Mouse (Mus musculus) C2C12 (cell line): ENCODE results near the gene Mtmr12. TPM values are rescaled to one million over a fixed set of nuclear protein-coding genes. Genes with fewer than 3 reads are reported as not detected.

Source experiments
- H3K27me3 ChIP-seq: one replicate; pipeline ENCODE4 v1.6.1; 2011; ENCODE audit not compliant: control insufficient read depth, insufficient read depth, insufficient read length
- H3K36me3 ChIP-seq: one replicate; pipeline ENCODE4 v1.6.1; 2011; ENCODE audit not compliant: control insufficient read depth, insufficient read depth
- H3K4me3 ChIP-seq: one replicate; pipeline ENCODE4 v1.5.1; 2011; ENCODE audit warnings: mild to moderate bottlenecking, control low read depth; ENCODE audit not compliant: poor library complexity, insufficient read depth, severe bottlenecking
- H3K79me2 ChIP-seq: one replicate; pipeline ENCODE4 v1.6.1; 2011; ENCODE audit not compliant: control insufficient read depth, insufficient read depth
- H3K79me3 ChIP-seq: one replicate; pipeline ENCODE4 v1.6.1; 2011; ENCODE audit warnings: low read depth, control low read depth
- H3ac ChIP-seq: one replicate; pipeline ENCODE3; 2011; ENCODE audit warnings: low read depth; ENCODE audit not compliant: control insufficient read depth, insufficient read length
- CEBPB ChIP-seq: IDR thresholded peaks from one replicate; pipeline ENCODE4 v1.6.1; 2011; ENCODE audit warnings: low read depth, mild to moderate bottlenecking, control low read depth, moderate library complexity
- CTCF ChIP-seq: IDR thresholded peaks from one replicate; pipeline ENCODE4 v1.5.1; 2011; ENCODE audit not compliant: control insufficient read depth, insufficient read depth, insufficient read length
- FOSL1 ChIP-seq: IDR thresholded peaks from one replicate; pipeline ENCODE4 v1.8.0; 2011; ENCODE audit warnings: mild to moderate bottlenecking, low read length; ENCODE audit not compliant: poor library complexity, insufficient read depth, severe bottlenecking
- MAX ChIP-seq: IDR thresholded peaks from one replicate; pipeline ENCODE4 v1.6.1; 2011; ENCODE audit warnings: mild to moderate bottlenecking, control low read depth
- MYOD1 ChIP-seq: IDR thresholded peaks from one replicate; pipeline ENCODE4 v1.6.1; 2011; ENCODE audit warnings: low read depth; ENCODE audit not compliant: control insufficient read depth, insufficient read length
- MYOG ChIP-seq: IDR thresholded peaks from one replicate; pipeline ENCODE4 v1.6.1; 2011; ENCODE audit not compliant: control insufficient read depth, insufficient read length; ENCODE audit errors: extremely low read depth
- USF1 ChIP-seq: IDR thresholded peaks from one replicate; pipeline ENCODE4 v1.6.1; 2011; ENCODE audit warnings: low read depth, mild to moderate bottlenecking, control low read depth, moderate library complexity
- polyA plus RNA-seq: library from polyadenylated mRNA; unstranded; fragments of >200 nt; fragmentation: generic; extraction: Trizol; gene quantifications from one replicate; pipeline ENCODE4 v1.2.1, GENCODE M21; 2012; ENCODE audit warnings: missing spikeins

Mtmr12 gene
- polyA plus RNA-seq, 1 experiment: 7.9 TPM

DNA sequence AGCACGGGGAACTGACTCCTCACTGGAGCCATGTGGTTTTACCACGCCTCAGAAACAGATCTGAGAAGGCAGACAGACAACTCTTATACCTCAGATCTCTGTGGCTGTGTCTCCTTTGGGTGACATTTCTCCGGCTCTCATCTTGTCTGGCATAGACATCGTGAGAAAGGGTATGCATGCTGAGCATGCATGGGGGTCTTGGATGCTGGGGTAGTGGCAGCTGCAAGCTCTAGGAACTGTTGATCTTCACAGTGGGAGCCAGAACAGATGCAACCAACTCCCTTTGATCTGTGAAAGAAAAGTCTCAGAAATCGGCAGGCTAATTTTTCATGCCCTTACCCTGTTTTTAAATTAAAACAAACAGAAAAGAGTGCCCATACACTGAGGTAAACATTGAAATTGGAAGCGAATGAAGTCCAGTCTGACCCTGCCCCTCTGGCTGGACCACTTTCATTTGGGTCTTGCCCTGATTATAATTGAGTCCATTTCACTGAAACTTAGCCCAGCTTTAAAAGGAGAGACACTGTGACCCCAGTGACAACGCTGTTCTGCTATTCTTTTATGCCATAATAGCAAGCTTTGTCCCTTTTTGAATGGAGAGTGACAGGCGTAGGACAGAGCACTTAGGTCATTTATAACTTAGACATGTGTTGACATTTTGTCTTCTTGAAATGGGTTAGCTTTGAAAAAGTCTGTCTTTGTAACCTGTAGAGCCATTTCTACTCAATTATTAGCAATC lies 17.9 kb downstream of the Mtmr12 start:
- no peaks in the 10 kb centered on the region for H3K36me3 ChIP-seq
- TF ChIP-seq MAX (no peak), CTCF (no peak), FOSL1 (no peak), MYOG (no peak), USF1 (no peak)
- no peaks in the 10 kb centered on the region for H3K27me3 ChIP-seq
- no peak overlapping the region for H3K4me3 ChIP-seq
- peaks cover 76% of the 10 kb centered on the region for H3K79me3 ChIP-seq
- H3ac ChIP-seq: no peak overlapping the region
- peaks cover 99% of the 10 kb centered on the region for H3K79me2 ChIP-seq

DNA sequence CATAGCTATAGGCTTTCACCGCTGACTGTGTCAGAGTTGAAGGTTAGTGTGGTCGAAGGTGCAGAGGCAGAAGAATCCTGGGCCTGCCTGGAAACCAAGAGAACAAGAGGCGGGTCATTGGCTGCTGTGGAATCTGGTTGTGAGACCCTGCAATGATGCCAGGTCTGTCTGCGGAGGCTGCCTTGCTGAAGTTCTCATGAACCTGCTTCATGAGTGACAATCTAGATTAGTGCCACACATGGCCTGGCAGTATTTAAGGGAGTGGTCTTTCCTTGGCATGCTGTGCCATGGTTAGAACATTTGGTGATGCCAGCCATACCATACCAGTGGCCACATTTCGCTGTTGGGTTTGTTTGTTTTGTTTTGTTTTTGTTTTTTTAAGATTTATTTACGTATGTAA lies 18.6 kb downstream of the Mtmr12 start:
- peaks cover 76% of the 10 kb centered on the region for H3K79me3 ChIP-seq
- H3ac ChIP-seq: no peak overlapping the region
- H3K4me3 ChIP-seq: no peak overlapping the region
- H3K36me3 ChIP-seq: no peaks in the 10 kb centered on the region
- H3K27me3 ChIP-seq: no peaks in the 10 kb centered on the region
- TF ChIP-seq MYOD1: no peak
- no peak for TF ChIP-seq USF1
- TF ChIP-seq FOSL1: no peak
- TF ChIP-seq MAX: no peak
- no peak for TF ChIP-seq CEBPB
- TF ChIP-seq CTCF: no peak
- no peak for TF ChIP-seq MYOG
- H3K79me2 ChIP-seq: peaks cover 99% of the 10 kb centered on the region

DNA sequence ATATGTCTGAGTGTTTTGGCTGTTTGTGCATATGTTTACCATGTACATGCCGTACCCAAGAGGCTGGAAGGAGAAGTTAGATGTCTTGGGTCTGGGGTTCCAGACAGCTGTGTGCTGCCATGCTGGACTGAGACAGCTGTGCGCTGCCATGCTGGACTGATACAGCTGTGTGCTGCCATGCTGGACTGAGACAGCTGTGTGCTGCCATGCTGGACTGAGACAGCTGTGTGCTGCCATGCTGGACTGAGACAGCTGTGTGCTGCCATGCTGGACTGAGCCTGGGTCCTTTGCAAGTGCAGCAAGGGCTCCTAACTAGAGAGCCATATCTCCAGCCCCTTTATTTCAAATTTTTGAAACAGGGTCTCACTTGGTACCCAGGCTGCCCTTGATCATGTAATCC lies 19.4 kb downstream of the Mtmr12 start:
- H3K36me3 ChIP-seq: no peaks in the 10 kb centered on the region
- H3K4me3 ChIP-seq: no peak overlapping the region
- peaks cover 99% of the 10 kb centered on the region for H3K79me2 ChIP-seq
- H3K79me3 ChIP-seq: peaks cover 75% of the 10 kb centered on the region
- no peak overlapping the region for H3ac ChIP-seq
- no peaks in the 10 kb centered on the region for H3K27me3 ChIP-seq
- peak; percentile 41 for TF ChIP-seq MYOD1
- no peak for TF ChIP-seq CEBPB
- no peak for TF ChIP-seq MYOG

DNA sequence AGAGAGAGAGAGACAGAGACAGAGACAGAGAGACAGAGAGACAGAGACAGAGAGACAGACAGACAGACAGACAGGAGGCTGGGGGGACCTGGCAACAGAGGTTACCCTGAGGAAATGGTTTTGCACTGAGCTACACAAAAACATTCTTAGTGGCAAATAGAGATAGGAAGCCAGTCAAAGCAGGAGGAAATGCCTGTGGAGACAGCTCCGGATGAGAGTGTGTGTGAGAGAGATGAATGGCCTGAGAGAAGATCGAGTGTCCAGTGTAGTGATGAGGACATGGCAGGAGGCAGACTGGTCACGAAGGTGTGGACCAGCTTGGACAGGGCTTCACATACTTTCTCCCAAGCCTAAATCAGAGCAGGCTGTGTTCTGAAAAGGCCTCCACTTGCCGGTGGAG lies 20.2 kb downstream of the Mtmr12 start:
- Histone ChIP-seq H3K79me2 (peaks cover 99% of the 10 kb centered on the region), H3ac (no peak overlapping the region), H3K36me3 (no peaks in the 10 kb centered on the region), H3K27me3 (no peaks in the 10 kb centered on the region), H3K79me3 (peaks cover 75% of the 10 kb centered on the region), H3K4me3 (no peak overlapping the region)
- TF ChIP-seq CEBPB (no peak), MYOD1 (no peak), FOSL1 (no peak), USF1 (no peak), CTCF (no peak), MYOG (no peak), MAX (no peak)

DNA sequence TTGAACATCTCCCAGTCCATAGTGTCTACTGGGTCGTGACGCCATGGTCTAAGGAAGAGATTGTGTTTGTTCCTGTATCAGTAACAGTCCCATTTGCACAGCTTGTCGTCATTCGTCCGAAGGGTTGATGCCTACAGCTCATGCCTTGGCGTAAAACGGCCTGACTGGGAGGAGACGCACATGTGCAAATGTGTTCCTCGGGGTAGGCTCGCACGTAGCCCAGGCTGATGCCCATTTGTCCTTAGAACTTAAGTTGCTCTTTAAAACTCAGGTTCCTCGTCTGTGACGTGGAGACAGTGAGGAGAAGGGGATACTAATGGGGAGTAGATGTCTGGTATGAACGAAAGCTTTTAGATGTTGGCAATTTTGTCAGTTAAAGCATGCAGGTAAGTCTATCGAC lies 22.1 kb downstream of the Mtmr12 start:
- Histone ChIP-seq H3ac (no peak overlapping the region), H3K4me3 (no peak overlapping the region), H3K27me3 (no peaks in the 10 kb centered on the region), H3K79me2 (peaks cover 85% of the 10 kb centered on the region), H3K36me3 (peaks cover 5% of the 10 kb centered on the region), H3K79me3 (peaks cover 57% of the 10 kb centered on the region)
- TF ChIP-seq FOSL1 (no peak), MYOD1 (no peak), CTCF (no peak), MAX (no peak), CEBPB (no peak), USF1 (no peak), MYOG (no peak)

DNA sequence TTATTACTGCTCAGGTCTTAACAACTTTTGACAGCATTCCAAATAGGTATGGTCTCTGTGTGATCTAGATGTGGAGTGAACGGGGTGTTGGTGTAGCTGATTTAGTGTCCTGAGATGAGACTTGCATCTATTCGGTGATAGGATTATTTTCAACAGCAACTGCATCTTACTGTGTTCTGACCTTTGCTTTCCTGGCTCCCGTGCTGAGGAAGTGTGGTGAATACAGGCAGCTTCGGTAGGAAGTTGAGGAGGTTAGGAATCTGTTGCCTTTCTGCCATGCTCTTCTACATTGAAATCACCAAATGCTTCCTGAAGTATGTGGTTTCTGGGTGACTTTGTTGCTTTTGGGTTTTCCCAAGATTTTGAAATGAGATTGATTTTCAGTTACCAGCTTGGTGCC lies 22.5 kb downstream of the Mtmr12 start:
- no peaks in the 10 kb centered on the region for H3K27me3 ChIP-seq
- peaks cover 8% of the 10 kb centered on the region for H3K36me3 ChIP-seq
- H3ac ChIP-seq: no peak overlapping the region
- peaks cover 53% of the 10 kb centered on the region for H3K79me3 ChIP-seq
- TF ChIP-seq MAX: no peak
- no peak overlapping the region for H3K4me3 ChIP-seq
- peaks cover 80% of the 10 kb centered on the region for H3K79me2 ChIP-seq
